Mouse (Mus musculus): ENCODE measurements around the gene Llgl2.

DNA sequence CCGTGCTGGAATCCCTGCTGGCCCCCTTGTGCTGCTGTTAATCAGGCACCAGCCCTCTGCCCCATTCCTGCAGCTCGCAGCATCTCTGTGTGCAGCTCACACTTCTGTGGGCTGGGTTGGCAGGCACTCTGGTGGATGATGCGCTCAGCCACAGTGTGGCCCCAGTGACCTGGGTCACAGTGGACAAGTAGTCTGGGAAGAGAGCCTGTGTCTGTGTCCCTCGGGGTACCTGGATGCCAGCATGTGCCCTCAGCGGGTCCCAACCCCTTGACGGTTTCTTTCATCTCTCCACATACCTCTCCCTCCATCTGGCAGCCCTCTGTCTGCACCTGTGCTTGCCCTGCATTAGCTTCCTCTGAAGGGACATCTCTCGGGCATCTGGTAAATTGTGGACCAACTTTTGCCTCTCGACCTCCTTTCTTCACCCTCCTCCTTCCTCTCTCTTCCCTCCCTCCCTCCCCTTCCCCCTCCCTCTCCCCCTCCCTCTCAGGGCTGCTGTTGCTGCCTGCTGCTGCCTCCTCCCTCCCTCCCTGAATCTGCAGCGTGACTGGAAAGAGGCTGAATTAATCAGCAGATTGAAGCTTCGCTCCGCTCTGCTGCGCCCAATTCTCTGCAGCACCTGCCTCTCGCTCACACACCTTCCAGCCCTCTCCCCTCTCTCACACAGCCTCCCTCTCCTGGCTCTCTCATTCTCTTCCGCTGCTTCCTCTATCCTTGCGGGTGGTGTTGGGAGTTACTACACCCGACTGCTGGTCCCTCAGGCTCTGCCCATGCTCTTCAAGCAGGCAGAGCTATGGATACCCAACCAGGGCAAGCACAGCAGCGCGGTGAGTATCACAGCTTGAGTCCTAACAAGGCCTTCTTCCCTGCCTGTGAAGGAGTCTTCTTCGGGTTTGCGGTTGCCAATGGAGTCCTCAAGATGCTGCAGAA lies 43.4 kb upstream of the Llgl2 start:
- TF ChIP-seq POLR2A (IDR thresholded peaks at IDR 0.05; ENCODE audit: extremely low read depth, insufficient read depth, low read length): no peak
- no peak for TF ChIP-seq CTCF (IDR thresholded peaks at IDR 0.05; ENCODE audit: low read depth, low read length)

All from liver, adult 2 months (tissue).